Mouse (Mus musculus) heart, postnatal 0 days (tissue): ENCODE measurements around the gene Ppp1r3e. TPM values are rescaled to one million over a fixed set of nuclear protein-coding genes. Genes with fewer than 3 reads are reported as not detected.

ENCODE experiments used
- ATAC-seq: fragments of 200-750 bp; cut with Nextera tagmentation; 2 replicates; pipeline ENCODE4 v1.8.0; 2017; ENCODE audit warnings: low read depth, moderate number of reproducible peaks, moderate library complexity; ENCODE audit not compliant: insufficient read depth
- DNase-seq: peaks from one replicate; pipeline ENCODE4 v3.0.0-alpha.2; 2016; ENCODE audit warnings: low spot score
- H3K27ac ChIP-seq: fragments of 300-500 bp; sonication (generic); 2 replicates; pipeline ENCODE4 v1.5.1; 2014; ENCODE audit warnings: low read depth, mild to moderate bottlenecking
- H3K27me3 ChIP-seq: fragments of 300-500 bp; sonication (generic); 2 replicates; pipeline ENCODE4 v1.6.1; 2014; ENCODE audit warnings: low read length, mixed read lengths; ENCODE audit not compliant: control insufficient read depth, insufficient read depth
- H3K36me3 ChIP-seq: fragments of 300-500 bp; sonication (generic); replicated peaks from 2 replicates; pipeline ENCODE4 v1.6.1; 2014; ENCODE audit warnings: low read length, mixed read lengths; ENCODE audit not compliant: control insufficient read depth, insufficient read depth
- H3K4me1 ChIP-seq: fragments of 300-500 bp; sonication (generic); 2 replicates; pipeline ENCODE4 v1.6.1; 2014; ENCODE audit warnings: antibody characterized with exemption; ENCODE audit not compliant: control insufficient read depth, insufficient read depth
- H3K4me2 ChIP-seq: fragments of 300-500 bp; sonication (generic); 2 replicates; pipeline ENCODE4 v1.6.1; 2014; ENCODE audit warnings: low read depth, mild to moderate bottlenecking, low read length, moderate library complexity
- H3K4me3 ChIP-seq: fragments of 300-500 bp; sonication (generic); 2 replicates; pipeline ENCODE4 v1.5.1; 2014; ENCODE audit warnings: low read depth, low read length
- H3K9ac ChIP-seq: fragments of 300-500 bp; sonication (generic); replicated peaks from 2 replicates; pipeline ENCODE4 v1.6.1; 2014; ENCODE audit warnings: low read depth, low read length, mixed read lengths
- H3K9me3 ChIP-seq: fragments of 300-500 bp; sonication (generic); replicated peaks from 2 replicates; pipeline ENCODE4 v1.6.1; 2016; ENCODE audit warnings: low read length; ENCODE audit not compliant: control insufficient read depth
- CTCF ChIP-seq: IDR thresholded peaks from 2 replicates; pipeline ENCODE4 v1.5.1; 2016; ENCODE audit warnings: antibody characterized with exemption, control low read depth, low read depth
- EP300 ChIP-seq: IDR thresholded peaks from 2 replicates; pipeline ENCODE4 v1.6.1; 2016; ENCODE audit warnings: antibody characterized with exemption, low read depth
- WGBS: fragments of 180-500 bp; shearing (Covaris S2); extraction: QIAGEN DNeasy Blood & Tissue Kit; methylation state at CpG from one replicate; pipeline ENCODE4 v1.1.7; 2014; 5-methylcytosine and 5-hydroxymethylcytosine counted together
- polyA plus RNA-seq: library from polyadenylated mRNA; unstranded; fragments of >200 nt; fragmentation: Nextera tagmentation; extraction: Ambion mirVana; gene quantifications from 2 replicates; pipeline ENCODE4 v1.2.1, GENCODE M21; 2015
- total RNA-seq: library from RNA; depleted of rRNA; stranded (reverse); fragments of >200 nt; gene quantifications from 2 replicates; pipeline ENCODE4 v1.2.3, GENCODE M21; 2014; ENCODE audit warnings: low replicate concordance; rRNA removed

The Ppp1r3e gene
- total RNA-seq (0.08 and 1.3 TPM in 2 replicates), polyA plus RNA-seq (0.79 and 1.3 TPM in 2 replicates)

- peak within 1 kb of the TSS; percentile 79 for H3K27ac ChIP-seq
- WGBS: under 1% methylated on average over 45 of the region's 61 CpGs
- H3K4me2 ChIP-seq: peak within 1 kb of the TSS; percentile 98
- ATAC-seq (peak; percentile 69), DNase-seq (peak; percentile 36)
- H3K4me1 ChIP-seq: peaks cover 11% of the 10 kb centered on the region; the same call in 1 of the 2 replicates
- no peaks in the 10 kb centered on the region for H3K27me3 ChIP-seq
- peak within 1 kb of the TSS; percentile 69 for H3K9ac ChIP-seq
- no peaks in the 10 kb centered on the region for H3K36me3 ChIP-seq
- H3K4me3 ChIP-seq: peak within 1 kb of the TSS; percentile 85
- TF ChIP-seq EP300 (no peak), CTCF (peak; percentile 18; the same call in 1 of the 2 replicates)
- no peaks in the 10 kb centered on the region for H3K9me3 ChIP-seq
Measured at GRCm38 (mm10) chr14:54877048-54877715, at the start of gene Ppp1r3e. Gene Ppp1r3e (minus strand): TSS chr14:54877550.

GRCm38 (mm10) chr14:54926401-54927158, 49.2 kb upstream of the Ppp1r3e start:
- peak overlapping the region; percentile 63 for H3K9ac ChIP-seq
- H3K36me3 ChIP-seq: no peaks in the 10 kb centered on the region
- H3K4me2 ChIP-seq: peak overlapping the region; percentile 81
- peak overlapping the region; percentile 53 for H3K4me3 ChIP-seq
- peaks cover 3% of the 10 kb centered on the region; the same call in 1 of the 2 replicates for H3K4me1 ChIP-seq
- no peak for TF ChIP-seq CTCF
- no peak for TF ChIP-seq EP300
- DNase-seq (no peak), ATAC-seq (peak; percentile 40)
- H3K27ac ChIP-seq: peak overlapping the region; percentile 82
- WGBS: 2% methylated on average over 42 of the region's 58 CpGs
- no peaks in the 10 kb centered on the region for H3K27me3 ChIP-seq
- H3K9me3 ChIP-seq: no peaks in the 10 kb centered on the region

GRCm38 (mm10) chr14:54925349-54926342, 48.3 kb upstream of the Ppp1r3e start, which contains the start of gene Efs:
Gene Efs (minus strand): TSS chr14:54926126.
- Histone ChIP-seq H3K4me2 (peak within 1 kb of the TSS; percentile 81), H3K4me1 (peaks cover 3% of the 10 kb centered on the region; the same call in 1 of the 2 replicates), H3K9ac (peak within 1 kb of the TSS; percentile 63), H3K9me3 (no peaks in the 10 kb centered on the region), H3K27me3 (no peaks in the 10 kb centered on the region), H3K36me3 (no peaks in the 10 kb centered on the region), H3K4me3 (peak within 1 kb of the TSS; percentile 53), H3K27ac (peak within 1 kb of the TSS; percentile 82)
- no peak for DNase-seq
- peak; percentile 69 for ATAC-seq
- 9% methylated on average over 44 of the region's 57 CpGs for WGBS
- TF ChIP-seq EP300 (no peak), CTCF (no peak)

- Histone ChIP-seq H3K4me3 (peak overlapping the region; percentile 53), H3K9me3 (no peaks in the 10 kb centered on the region), H3K27me3 (no peaks in the 10 kb centered on the region), H3K9ac (no peak overlapping the region), H3K4me2 (peak overlapping the region; percentile 81), H3K27ac (peak overlapping the region; percentile 82), H3K36me3 (no peaks in the 10 kb centered on the region), H3K4me1 (peaks cover 3% of the 10 kb centered on the region; the same call in 1 of the 2 replicates)
- DNase-seq: no peak
- 37% methylated on average over 7 of the region's 7 CpGs for WGBS
- ATAC-seq: peak; percentile 66
- TF ChIP-seq EP300 (no peak; the same call in 1 of the 2 replicates), CTCF (no peak)
Measured at GRCm38 (mm10) chr14:54924641-54925348, 47.4 kb upstream of the Ppp1r3e start.
